Mouse (Mus musculus): ENCODE measurements around the gene B4galnt4. TPM values are rescaled to one million over a fixed set of nuclear protein-coding genes. Genes with fewer than 3 reads are reported as not detected.

B4galnt4 gene
- total and polyA plus RNA-seq, 3 experiments, result 0.81 to 8.0 TPM; not detected in 1

GRCm38 (mm10) chr7:141058601-141059341 lies 2.1 kb upstream of the B4galnt4 start:
- Histone ChIP-seq H3K27me3 (ENCODE audit: control insufficient read depth in 1 of 2, insufficient read depth in 2 of 2, low read length in 2 of 2) (peaks cover 10 to 19% of the 10 kb centered on the region in 2 experiments), H3K36me3 (ENCODE audit: control insufficient read depth in 1 of 2, insufficient read depth in 2 of 2, low read length in 2 of 2) (no peaks in the 10 kb centered on the region), H3K9me3 (replicated peaks; ENCODE audit: insufficient read depth, low read length) (no peaks in the 10 kb centered on the region), H3K79me2 (ENCODE audit: control insufficient read depth, insufficient read depth, low read length, poor library complexity) (no peaks in the 10 kb centered on the region), H3K4me1 (ENCODE audit: control insufficient read depth in 1 of 2, insufficient read depth in 2 of 2, low read length in 2 of 2) (no peaks in the 10 kb centered on the region), H3K9ac (ENCODE audit: control insufficient read depth, low read depth, low read length, poor library complexity, severe bottlenecking) (no peak overlapping the region), H3K27ac (ENCODE audit: control insufficient read depth, low read depth, low read length) (no peak overlapping the region), H3K4me3 (ENCODE audit: control insufficient read depth in 1 of 2, insufficient read depth in 1 of 2, low read depth in 2 of 2, low read length in 2 of 2) (no peak overlapping the region)
- TF ChIP-seq TAL1 (IDR thresholded peaks at IDR 0.05; ENCODE audit: low read length) (no peak), RCOR1 (IDR thresholded peaks at IDR 0.05; ENCODE audit: low read depth, low read length) (no peak), TCF12 (IDR thresholded peaks at IDR 0.05; ENCODE audit: low read depth, low read length) (no peak), ZMIZ1 (IDR thresholded peaks at IDR 0.05; ENCODE audit: low read depth, low read length) (no peak), POLR2AphosphoS5 (IDR thresholded peaks at IDR 0.05; ENCODE audit: borderline replicate concordance, low read depth, low read length) (no peak), ELF1 (IDR thresholded peaks at IDR 0.05; ENCODE audit: low read depth, low read length) (no peak), GABPA (IDR thresholded peaks at IDR 0.05; ENCODE audit: low read depth, low read length) (no peak), UBTF (IDR thresholded peaks at IDR 0.05; ENCODE audit: borderline replicate concordance, insufficient read depth, low read depth, low read length) (no peak)
- DNase-seq (ENCODE audit: low read depth, low spot score), result no peak

- no peaks in the 10 kb centered on the region for H3K79me2 ChIP-seq (ENCODE audit: control insufficient read depth, insufficient read depth, low read length, poor library complexity)
- no peaks in the 10 kb centered on the region for H3K9me3 ChIP-seq (replicated peaks; ENCODE audit: insufficient read depth, low read length)
- peaks cover 10 to 19% of the 10 kb centered on the region in 2 experiments for H3K27me3 ChIP-seq (ENCODE audit: control insufficient read depth in 1 of 2, insufficient read depth in 2 of 2, low read length in 2 of 2)
- H3K9ac ChIP-seq (ENCODE audit: control insufficient read depth, low read depth, low read length, poor library complexity, severe bottlenecking), result no peak overlapping the region
- H3K4me1 ChIP-seq (ENCODE audit: control insufficient read depth in 1 of 2, insufficient read depth in 2 of 2, low read length in 2 of 2), result no peaks in the 10 kb centered on the region
- DNase-seq (ENCODE audit: low read depth, low spot score), result peak; percentile 32
- H3K27ac ChIP-seq (ENCODE audit: control insufficient read depth, low read depth, low read length), result no peak overlapping the region
- H3K4me3 ChIP-seq (ENCODE audit: control insufficient read depth in 1 of 2, insufficient read depth in 1 of 2, low read depth in 2 of 2, low read length in 2 of 2), result no peak overlapping the region
- TF ChIP-seq ZMIZ1 (IDR thresholded peaks at IDR 0.05; ENCODE audit: low read depth, low read length), result no peak
- TF ChIP-seq ZC3H11A (IDR thresholded peaks at IDR 0.05; ENCODE audit: low read depth, low read length), result no peak
- TF ChIP-seq ZKSCAN1 (IDR thresholded peaks at IDR 0.05; ENCODE audit: low read depth, low read length), result no peak
- TF ChIP-seq MYB (IDR thresholded peaks at IDR 0.05; ENCODE audit: low read depth, low read length), result no peak
- no peaks in the 10 kb centered on the region for H3K36me3 ChIP-seq (ENCODE audit: control insufficient read depth in 1 of 2, insufficient read depth in 2 of 2, low read length in 2 of 2)
These were observed 975 bp upstream of the B4galnt4 start for GRCm38 (mm10) chr7:141059929-141060328.

GRCm38 (mm10) chr7:141061269-141061692 lies 377 bp downstream of the B4galnt4 start:
- no peak for DNase-seq (ENCODE audit: low read depth, low spot score)
- Histone ChIP-seq H3K36me3 (ENCODE audit: control insufficient read depth in 1 of 2, insufficient read depth in 2 of 2, low read length in 2 of 2) (no peaks in the 10 kb centered on the region), H3K9ac (ENCODE audit: control insufficient read depth, low read depth, low read length, poor library complexity, severe bottlenecking) (0 out of 2 replicates have a peak overlapping the region, but pooled peaks have one; percentile 4), H3K79me2 (ENCODE audit: control insufficient read depth, insufficient read depth, low read length, poor library complexity) (no peaks in the 10 kb centered on the region), H3K4me3 (ENCODE audit: control insufficient read depth in 1 of 2, insufficient read depth in 1 of 2, low read depth in 2 of 2, low read length in 2 of 2) (peak overlapping the region in 1 of 2 experiments; percentile 27; a peak in 2 of 4 replicates), H3K27ac (ENCODE audit: control insufficient read depth, low read depth, low read length) (no peak overlapping the region), H3K4me1 (ENCODE audit: control insufficient read depth in 1 of 2, insufficient read depth in 2 of 2, low read length in 2 of 2) (no peaks in the 10 kb centered on the region), H3K9me3 (replicated peaks; ENCODE audit: insufficient read depth, low read length) (no peaks in the 10 kb centered on the region), H3K27me3 (ENCODE audit: control insufficient read depth in 1 of 2, insufficient read depth in 2 of 2, low read length in 2 of 2) (peaks cover 10 to 19% of the 10 kb centered on the region in 2 experiments)
- TF ChIP-seq MYC (IDR thresholded peaks at IDR 0.05; ENCODE audit: low read depth, low read length), result no peak
- TF ChIP-seq HCFC1 (IDR thresholded peaks at IDR 0.05; ENCODE audit: low read depth, low read length), result no peak
- no peak for TF ChIP-seq RAD21 (IDR thresholded peaks at IDR 0.05; ENCODE audit: low read depth, low read length)
